Mouse (Mus musculus): ENCODE results near the gene Marveld2.

Marveld2 gene

GRCm38 (mm10) chr13:100616181-100617087 is at the start of gene Marveld2:
Marveld2 (minus strand) TSS chr13:100616971.
- peak; percentile 41 for DNase-seq (ENCODE audit: low spot score)

DNA sequence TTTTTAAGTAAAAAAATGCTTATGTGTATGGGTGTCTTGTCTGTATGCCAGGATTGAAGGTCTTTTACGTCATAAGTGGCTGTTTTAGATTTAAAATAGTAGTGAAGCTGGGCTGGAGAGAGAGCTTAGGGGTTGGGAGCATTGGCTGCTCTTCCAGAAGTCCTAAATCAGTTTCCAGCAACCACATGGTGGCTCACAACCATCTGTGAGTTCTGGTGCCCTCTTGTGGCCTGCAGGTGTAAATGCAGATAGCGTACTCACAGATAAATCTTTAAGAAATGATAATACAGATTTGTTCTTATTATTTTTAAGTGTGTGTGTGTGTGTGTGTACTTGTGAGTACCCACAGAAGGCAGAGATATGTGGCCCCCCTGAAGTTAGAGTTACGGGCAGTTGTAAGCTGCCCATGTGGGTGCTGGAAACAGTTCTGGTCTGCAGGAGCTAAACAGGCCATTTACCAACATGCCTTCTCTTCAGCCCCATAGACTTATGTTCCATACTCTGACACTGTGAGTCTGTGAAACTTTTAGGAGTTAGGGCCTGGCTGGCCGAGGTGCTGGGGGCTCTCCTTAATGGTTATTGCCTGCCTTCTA is 43.2 kb upstream of the Marveld2 start:
- DNase-seq (ENCODE audit: low spot score), result peak; percentile 58

GRCm38 (mm10) chr13:100658091-100658490 is 41.3 kb upstream of the Marveld2 start:
- DNase-seq (ENCODE audit: low spot score), result no peak

DNA sequence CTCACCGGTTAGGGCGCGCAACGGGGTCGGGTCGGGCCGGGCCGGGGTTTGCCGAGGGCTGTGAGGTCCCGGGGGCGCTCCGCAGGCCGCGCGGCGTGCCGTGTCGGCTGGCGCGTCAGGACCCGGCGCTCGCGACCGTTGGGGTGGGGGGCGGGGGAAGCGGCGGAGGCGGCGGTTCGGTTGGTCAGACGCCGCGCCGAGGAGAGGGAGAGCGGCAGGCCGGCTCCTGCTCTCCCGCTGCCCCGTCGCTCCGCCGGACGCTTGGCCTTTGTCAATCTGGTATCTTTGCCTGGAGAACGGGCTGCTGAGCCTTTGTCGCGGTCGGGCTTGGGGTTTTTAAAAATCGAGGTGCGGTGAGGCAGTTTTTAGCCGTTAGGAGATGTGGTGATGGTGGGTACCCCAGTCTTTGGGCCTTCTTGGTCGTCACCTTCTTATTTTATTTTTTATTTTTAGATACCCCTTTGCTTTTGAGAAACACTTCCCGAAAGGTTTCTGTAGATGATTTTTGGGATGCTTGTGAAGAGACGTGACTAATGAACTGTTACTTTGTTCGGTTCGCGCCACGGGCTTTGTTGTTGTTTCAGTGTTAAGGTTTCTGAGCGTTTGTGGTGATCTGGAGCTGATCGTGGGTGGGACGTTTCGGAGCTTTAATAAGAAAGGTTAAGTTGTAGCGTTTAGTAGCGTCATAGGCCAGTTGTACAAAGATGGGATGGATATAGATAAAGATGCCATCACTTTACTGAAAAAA is 34.8 kb upstream of the Marveld2 start, which contains the start of gene Taf9:
Gene Taf9 (plus strand): TSS at position 141 of the 748 bp plus-strand sequence.
- DNase-seq (ENCODE audit: low spot score), result peak; percentile 22

- peak; percentile 94 for DNase-seq (ENCODE audit: low spot score)
These were observed 34.0 kb upstream of the Marveld2 start, which contains the start of the genes Ak6 and Rad17 for GRCm38 (mm10) chr13:100650550-100651438. Ak6 (plus strand) TSS chr13:100650979. Rad17 (minus strand) TSS chr13:100651051.

GRCm38 (mm10) chr13:100648223-100648622 is 31.5 kb upstream of the Marveld2 start:
- DNase-seq (ENCODE audit: low spot score), result no peak

- no peak for DNase-seq (ENCODE audit: low spot score)
These were observed 25.9 kb upstream of the Marveld2 start for GRCm38 (mm10) chr13:100642471-100643209.

GRCm38 (mm10) chr13:100634106-100634691 is 17.4 kb upstream of the Marveld2 start:
- no peak for DNase-seq (ENCODE audit: low spot score)

DNA sequence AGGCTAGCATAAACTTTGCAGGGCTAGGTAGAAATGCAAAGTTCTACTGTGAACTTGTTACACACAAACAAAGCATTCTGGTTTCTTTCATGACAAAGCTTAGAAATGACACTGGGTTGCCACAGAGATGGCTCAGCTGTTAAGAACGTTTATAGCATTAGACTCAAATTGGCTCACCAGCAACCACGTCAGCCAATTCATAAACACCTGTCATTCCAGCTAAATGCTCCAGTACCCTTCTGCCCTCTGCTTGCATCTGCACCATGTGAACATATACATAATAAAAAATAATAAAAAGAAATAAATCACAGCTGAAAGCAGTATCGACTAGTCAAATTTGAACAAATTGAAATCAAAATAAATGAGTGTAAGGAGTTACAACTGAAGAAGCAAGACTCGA is 5.5 kb upstream of the Marveld2 start:
- no peak for DNase-seq (ENCODE audit: low spot score)

GRCm38 (mm10) chr13:100617583-100617982 is 812 bp upstream of the Marveld2 start:
- DNase-seq (ENCODE audit: low spot score), result no peak

DNA sequence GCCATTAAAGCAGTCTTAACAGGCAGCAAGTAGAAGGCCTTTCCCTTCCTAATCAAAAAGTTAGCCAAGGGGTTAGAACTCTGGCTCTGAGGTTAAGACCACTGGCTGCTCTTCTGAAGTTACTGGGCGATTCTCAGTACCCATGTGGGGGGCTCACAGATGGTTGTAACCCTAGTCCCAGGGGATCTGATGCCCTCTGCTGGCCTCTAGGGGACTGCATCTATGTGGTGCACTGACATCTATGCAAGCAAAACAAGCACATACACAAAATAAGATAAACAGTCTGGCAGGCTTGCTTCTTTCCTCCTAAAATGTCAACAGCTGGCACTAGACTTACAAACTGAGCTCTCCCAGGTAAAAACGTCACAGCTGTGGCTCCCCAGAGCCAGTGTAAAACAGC is 3.9 kb downstream of the Marveld2 start:
- DNase-seq (ENCODE audit: low spot score), result no peak

DNA sequence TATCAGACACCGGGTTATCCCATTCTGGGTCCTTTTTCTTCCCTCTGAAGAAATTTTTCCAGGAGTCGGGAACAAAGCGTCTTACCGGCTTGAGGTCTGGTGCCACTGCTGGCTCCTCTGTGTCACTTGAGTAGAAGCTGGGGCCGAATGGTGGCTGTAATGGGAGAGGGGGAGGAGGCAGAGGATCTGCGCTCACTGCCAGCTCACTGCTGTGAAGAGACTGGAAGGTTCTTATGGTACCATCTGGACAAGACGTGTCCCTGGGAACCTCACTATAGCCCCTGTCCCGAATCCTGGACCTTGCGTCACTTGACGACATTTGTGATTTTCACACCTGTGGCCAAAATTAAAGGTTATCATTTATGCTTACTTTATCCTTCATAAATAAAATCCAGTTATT is 4.5 kb downstream of the Marveld2 start:
- DNase-seq (ENCODE audit: low spot score), result no peak

DNA sequence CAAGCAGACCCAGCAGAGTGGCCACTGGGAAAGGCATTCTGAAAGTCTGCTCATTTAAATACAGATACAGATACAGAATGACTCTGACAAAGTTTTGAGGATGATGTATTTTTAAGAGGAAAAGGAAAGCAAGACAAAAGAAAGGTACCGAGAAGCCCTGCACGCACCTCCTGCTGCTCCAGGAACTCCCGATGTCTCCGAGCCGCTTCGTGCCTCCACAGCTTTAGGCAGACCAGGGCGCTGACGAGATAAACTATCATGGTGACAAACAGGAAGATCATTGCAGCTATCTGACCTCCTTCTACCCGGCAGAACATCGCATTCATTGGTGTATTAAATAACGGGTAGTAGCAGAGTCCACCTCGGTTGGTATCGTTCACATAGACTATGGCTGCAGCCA is 5.5 kb downstream of the Marveld2 start:
- no peak for DNase-seq (ENCODE audit: low spot score)

- no peak for DNase-seq (ENCODE audit: low spot score)
These were observed 9.0 kb downstream of the Marveld2 start for GRCm38 (mm10) chr13:100607756-100608155.

DNA sequence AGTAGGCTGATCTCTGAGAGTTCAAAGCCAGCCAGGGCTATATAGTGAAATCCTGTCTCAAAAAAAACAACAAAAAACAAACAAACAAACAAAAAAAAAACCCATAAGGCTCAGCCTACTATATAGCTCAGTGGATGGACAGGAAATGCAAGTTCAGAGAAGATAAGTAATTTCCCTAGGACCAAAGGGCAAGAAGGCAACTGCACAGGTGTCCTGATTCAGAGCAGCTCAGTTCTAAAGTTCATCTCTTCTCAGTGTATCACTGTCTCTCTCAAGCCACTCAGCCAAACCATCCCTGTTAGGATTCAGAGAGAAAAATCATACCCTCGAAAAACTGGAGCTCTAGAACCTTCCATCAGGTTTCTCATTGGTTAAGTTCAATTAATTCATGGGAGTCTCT is 10.9 kb downstream of the Marveld2 start:
- no peak for DNase-seq (ENCODE audit: low spot score)

DNA sequence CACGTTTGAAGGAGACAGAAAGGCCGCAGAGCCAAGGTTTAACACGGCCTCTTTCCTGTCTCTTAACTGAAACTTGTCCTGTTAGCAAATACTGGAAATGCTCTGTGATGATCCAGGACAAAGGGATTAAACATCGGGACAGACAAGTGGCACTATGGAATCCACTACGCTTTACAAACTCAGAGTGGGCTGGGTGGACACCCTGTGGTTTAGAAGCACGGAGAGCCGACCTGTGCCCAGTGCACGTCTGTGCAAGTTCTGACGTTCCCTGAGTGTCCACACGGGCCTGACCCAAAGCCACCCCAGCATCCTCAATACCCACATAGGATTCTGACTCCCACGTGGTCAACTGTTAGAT is 13.1 kb downstream of the Marveld2 start:
- no peak for DNase-seq (ENCODE audit: low spot score)

GRCm38 (mm10) chr13:100603031-100603737 is 13.6 kb downstream of the Marveld2 start:
- no peak for DNase-seq (ENCODE audit: low spot score)

DNA sequence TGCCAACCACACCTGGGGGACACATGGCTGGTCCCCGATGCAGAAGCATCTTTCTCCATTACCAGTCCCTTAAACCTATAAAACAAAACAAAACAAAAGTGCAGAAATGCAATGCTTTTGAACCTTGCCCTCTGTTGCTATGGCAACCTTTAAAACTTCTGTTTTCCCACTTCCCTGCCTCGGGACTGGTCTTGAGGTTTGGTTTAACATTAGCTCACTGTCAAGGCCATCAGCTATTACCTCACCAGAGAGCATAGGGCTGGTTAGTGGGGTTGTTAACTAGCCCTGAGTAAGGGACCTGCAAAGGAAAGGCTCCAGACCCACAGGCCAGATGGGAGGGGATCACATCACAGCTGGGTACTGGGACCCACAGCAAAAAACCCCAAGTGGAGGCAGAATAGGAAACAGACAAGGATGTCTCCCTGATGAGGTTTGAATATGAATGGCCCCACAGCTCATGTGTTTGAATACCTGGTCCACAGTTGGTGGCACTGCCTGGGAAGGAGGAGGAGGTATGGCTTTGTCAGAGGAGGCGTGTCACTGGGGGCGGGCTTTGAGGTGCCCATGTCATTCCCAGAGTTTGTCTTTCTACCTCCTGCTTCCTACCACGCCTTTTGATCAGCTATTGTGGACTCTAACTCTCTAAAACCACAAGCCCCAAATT is 14.4 kb downstream of the Marveld2 start:
- DNase-seq (ENCODE audit: low spot score), result no peak

- no peak for DNase-seq (ENCODE audit: low spot score)
These were observed 15.7 kb downstream of the Marveld2 start for GRCm38 (mm10) chr13:100601034-100601433.

Data from T-cell, adult 2 months (primary cell).